Mouse (Mus musculus): ENCODE measurements at regions not wholly inside any gene's neighbourhood (a gene's known extent, or its start where the extent isn't known, plus 50 kb on each side); places are given as distances from the start of the nearest gene placed in this dataset.

DNA sequence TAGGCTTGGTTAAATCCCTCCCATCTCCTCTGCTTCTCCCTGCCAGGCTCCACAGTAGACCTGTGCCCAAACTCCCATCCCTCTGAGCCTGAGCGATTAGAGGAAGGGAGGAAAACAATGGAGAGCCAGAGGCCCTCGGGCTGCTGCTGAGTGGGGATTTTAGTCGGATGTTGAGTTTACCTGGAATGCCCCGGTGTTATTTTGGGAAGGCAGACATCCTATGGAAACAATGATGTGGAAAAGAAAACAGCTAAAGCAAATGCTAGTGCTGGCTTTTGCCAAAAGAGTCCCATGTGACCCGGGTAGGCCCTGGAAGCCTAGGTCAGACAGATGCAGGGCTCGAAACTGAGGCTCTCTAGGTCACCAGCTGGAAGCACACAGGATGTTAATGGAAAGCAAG, 94.3 kb downstream of the Lbh start:
- TF ChIP-seq CTCF (conservative IDR thresholded peaks at IDR 0.05 in 1 of 2, IDR thresholded peaks at IDR 0.05 in 1 of 2; ENCODE audit: low read depth in 2 of 2, low read length in 2 of 2): no peak
- no peak for TF ChIP-seq BHLHE40 (IDR thresholded peaks at IDR 0.05; ENCODE audit: low read depth, low read length)
- TF ChIP-seq RCOR1 (conservative IDR thresholded peaks at IDR 0.05; ENCODE audit: low read depth, low read length): no peak
- TF ChIP-seq USF1 (IDR thresholded peaks at IDR 0.05; ENCODE audit: low read depth, low read length): no peak
- no peak for TF ChIP-seq POLR2A (IDR thresholded peaks at IDR 0.05; ENCODE audit: low read depth, low read length)
- no peak for TF ChIP-seq EP300 (IDR thresholded peaks at IDR 0.05; ENCODE audit: low read length)
- no peak for TF ChIP-seq TCF12 (IDR thresholded peaks at IDR 0.05; ENCODE audit: low read depth, low read length)
